Mouse (Mus musculus): ENCODE measurements around the gene Scg2.

The Scg2 gene

DNA sequence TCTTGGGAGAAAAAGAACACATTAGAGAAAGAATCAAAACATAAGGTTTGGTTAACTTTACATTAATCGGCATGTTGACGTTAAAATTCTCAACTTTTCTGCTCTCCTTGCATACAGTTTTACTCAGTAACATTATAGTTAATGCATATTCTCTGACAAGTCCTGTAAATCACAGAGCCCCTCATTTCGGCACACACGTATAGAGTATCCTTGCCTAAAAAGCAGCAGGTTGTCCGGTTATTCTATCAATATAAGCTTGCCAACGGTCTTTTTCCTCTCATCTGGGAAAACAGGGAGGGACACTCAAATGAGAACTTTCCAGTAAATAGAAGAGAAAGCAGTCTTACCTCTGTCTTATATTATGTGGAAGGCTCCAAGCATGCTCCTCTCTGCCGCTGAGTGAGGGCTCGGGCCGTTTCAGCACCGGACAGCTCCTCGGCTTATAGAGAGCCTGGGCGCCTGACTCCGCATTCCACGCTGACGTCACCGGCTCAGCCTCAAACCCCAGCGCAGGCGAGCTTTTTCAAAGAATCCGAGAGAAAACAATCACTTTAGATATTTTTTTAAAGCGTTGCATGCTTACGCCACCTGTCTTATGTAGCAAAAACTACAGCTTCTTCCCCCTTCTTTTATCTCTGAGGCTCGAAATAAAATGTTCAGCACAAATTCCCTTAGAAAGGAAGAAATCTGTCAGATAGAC is at the start of gene Scg2:
Gene Scg2, minus strand, starts transcription at position 512 of the 700 bp plus-strand sequence.
- DNase-seq: peak; percentile 93 to 95

DNA sequence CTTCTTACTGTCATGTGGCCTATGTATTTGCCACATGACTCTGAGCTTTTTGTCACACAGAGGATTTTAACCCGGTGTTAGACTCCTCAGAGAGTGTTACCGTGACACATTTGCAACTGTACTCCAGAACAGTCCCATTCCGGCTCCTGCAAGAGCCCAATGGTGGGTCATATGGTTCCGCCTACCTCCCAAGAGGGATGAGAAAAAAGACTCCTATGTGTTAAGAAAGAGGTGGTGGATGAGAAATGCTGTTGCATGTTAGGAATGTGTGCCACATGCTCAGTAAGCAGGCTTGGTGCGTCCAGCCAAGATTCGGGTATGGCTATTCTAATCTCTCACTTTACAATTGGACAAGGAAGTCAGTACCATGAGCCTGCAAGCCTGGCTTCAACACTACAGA is 45.6 kb upstream of the Scg2 start:
- no peak for DNase-seq

DNA sequence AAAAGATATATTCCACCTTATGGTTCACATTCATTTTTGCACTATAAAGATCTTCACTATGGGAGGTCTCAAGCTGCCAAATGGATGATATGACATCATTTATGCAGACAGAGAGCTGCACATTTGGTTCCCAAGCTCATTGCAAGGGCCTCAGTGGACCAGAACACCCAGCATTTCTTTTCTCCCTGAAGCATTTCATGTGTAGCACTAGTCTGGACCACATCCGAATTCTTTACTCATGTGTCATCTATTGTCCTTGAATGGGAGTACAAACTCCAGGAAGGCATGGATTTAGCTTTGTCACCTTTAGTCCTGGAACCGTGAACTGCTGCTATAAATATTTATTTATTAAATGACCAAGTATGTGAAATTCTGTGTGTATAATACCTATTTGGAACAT is 30.9 kb upstream of the Scg2 start:
- DNase-seq: no peak

DNA sequence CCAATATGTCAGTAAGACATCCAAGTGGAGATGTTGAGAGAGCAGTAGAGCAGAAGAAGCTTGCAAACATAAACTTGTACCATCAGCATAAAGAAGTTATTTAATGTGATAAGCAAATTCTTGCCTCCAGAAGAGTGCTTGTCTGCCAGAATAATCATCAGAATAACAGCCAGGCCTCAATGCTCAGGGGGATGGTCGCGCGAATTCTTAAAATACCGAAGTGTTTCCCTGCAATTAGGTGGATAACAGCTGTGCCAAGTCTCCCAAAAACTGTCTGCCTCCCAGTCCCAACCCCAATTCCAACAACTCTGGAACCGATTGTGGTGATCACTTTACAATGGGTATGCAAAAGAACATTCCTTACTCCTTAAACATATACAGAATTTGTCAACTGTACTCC is 30.0 kb upstream of the Scg2 start:
- no peak for DNase-seq

DNA sequence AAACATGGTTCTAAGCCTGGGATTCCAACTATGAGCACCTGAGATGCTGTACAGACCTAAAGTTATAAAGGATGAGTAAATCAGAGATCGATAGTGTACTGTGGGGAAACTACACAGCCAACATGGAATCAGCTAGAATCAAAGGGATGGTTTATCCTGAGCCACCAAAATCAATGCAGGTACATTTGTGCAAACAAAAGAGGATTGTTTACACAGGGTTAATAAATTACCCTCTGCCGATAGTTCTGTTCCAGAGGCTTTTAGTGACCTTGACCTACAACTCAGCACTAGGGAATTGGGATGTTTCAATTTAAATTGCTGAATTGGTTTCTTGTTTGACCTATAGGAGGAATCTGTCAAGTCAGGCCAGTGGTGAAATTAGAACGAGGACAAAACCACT is 26.7 kb upstream of the Scg2 start:
- DNase-seq: no peak

DNA sequence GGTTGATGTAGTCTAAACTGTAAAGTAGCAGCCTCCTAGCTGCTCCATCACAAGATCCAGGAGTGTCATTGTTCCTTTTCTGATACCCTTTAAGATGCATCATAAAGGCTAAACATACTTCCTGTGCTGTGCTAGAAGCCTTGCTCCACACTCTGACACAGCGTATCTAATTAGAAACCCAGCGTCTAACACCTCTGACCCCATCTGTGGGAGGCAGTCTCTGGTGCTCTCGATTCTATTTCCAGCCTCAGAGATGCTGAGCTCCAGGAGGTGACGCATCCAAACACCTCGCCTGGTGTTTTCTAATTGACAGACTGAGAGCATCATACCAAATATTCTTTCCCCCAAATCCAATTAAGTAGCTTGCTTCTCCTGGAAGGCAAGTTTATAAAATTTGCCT is 18.6 kb upstream of the Scg2 start:
- no peak for DNase-seq

DNA sequence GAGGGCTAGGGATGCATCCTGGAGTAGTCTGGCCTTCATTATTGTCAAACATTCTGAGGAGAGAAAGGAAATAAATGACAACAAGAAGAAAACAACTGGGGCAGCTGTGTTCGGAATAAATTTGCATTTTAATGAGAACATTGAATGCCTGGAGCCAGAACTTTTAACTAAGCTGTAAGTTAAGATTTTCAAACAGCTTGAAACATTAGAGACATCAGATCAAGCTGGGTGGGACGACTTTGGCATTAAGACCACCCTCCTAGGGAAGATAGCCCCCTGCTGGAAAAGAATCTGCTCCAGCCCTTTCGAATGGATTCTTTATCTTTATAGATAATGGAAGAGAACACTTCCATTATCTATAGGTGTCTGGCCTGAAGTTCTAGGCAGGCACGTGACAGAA is 14.2 kb upstream of the Scg2 start:
- no peak for DNase-seq

DNA sequence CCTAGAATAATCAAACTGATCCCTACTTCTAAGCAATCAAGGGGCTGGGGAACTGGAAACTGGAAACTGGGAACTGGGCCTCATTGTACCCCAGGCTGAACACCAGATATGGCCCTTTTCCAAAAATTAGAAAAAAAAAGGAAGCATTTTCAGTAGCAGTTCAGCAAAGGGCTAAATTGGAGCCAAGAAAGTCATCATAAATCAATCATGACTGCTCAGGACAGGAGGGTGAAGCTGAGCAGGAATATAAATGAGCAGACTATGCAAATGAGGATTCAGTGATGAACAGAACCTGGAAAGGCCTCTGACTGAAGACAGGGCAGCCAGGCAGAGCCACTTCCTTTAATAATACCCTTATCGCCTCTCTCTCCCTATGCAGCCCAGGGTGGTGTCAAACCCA is 12.4 kb upstream of the Scg2 start:
- DNase-seq: peak; percentile 47 to 57

DNA sequence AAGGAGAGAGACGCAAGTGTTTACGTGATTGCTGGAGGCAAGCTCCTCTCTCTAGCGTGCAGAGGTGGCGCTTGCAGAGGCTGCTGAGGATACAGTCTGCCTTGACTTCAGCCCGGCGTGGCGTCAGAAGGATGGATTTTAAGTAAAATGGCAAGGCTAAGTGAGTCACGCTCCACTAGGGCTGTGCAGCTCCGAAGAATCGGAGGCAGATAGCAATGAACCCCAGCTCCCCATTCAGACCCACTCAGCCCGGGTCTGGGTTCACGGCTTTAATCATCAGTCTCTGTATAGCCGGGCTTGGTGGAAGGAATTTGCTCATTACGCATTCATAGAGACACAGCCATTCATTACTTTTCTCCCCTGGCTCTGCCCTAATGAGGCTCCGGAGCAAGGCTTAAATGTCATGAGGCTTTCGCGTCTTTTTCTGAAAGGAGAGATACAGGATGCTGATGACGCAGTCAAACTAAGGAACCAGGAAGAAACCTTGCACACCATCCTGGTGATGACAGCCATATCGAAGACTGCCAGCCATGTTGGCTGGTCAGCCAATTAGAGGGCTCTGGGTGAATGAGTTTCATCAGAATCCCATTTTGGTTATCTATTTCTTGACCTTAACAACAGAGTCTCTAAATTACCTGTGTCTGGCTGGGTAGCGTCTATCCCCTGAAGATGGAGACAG is 10.6 kb upstream of the Scg2 start:
- DNase-seq: peak; percentile 48 to 56

DNA sequence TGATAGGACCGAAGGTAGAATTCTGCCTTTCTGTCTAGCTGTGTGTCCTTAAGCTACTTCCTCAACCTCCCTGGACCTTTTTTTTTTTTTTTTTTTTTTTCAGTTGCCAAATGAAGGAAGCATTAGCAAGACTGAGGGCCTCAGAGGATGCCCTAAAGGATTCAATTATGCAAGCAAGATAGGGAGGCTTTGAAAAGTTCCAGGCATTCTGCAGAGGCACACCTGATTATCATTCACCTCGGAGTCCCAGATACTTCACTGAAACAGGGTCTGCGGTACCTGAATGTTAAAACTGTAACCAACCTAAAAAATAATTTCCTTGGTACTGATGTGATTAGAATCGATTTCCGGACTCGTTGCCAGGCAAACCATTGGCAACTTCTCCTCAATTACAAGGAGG is 10.0 kb upstream of the Scg2 start:
- DNase-seq: no peak

DNA sequence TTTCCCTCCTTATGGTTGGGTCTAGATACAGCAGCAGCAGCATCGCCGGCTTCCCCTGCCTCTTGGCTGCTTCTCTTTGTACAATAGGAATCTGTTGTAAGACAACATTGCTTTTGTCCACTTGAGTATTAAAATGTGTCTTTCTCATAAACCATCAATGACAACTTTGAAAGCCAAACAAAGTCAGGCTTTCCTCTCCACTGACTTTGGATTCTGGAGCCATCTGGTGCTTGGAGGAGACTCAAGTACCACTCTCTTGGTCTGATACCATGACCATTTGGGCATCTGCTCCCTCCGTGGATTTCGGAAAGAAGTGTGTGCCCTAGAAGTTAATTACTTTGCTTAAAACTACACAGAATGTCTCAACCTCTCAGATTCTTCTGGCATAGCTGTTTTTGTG is 5.7 kb upstream of the Scg2 start:
- DNase-seq: peak; percentile 72 to 76

DNA sequence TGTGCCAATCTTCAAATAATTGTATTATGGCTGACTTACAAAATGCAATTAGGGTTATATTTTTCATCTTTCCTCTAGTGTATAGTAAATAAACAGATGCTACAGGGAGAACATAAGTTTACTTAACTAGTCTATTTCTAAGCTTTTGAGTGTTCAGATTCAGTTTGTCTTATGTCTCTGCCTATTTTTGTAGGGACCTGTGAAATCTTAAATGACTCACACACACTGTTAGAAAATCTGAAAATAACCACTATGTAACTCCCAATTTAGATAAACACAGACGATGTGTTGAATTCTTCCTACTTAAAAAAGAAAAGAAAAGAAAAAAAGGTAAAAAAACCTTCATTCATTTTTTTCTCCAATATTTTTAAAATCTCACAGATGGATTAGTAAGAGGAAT is 2.2 kb downstream of the Scg2 start:
- no peak for DNase-seq

DNA sequence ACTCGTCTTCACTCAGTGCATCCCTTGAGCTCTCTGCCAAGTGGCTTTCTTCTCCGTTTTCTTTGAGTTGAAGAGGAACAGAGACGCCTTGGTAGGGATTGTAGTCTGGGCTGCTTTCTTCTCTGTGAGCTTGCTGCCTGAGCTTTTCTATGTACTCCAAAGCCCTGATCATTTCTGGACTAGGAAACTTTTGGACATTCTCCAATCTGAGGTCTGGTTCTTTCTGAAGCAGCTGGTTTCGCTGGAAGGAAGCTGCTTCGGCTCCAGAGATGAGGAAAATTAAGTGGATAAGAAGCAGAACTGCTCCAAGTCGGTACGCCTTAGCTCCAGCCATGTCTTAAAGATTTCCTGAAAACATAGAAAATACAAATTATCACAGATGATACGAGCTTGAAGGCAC is 3.2 kb downstream of the Scg2 start:
- DNase-seq: peak; percentile 34 to 69

DNA sequence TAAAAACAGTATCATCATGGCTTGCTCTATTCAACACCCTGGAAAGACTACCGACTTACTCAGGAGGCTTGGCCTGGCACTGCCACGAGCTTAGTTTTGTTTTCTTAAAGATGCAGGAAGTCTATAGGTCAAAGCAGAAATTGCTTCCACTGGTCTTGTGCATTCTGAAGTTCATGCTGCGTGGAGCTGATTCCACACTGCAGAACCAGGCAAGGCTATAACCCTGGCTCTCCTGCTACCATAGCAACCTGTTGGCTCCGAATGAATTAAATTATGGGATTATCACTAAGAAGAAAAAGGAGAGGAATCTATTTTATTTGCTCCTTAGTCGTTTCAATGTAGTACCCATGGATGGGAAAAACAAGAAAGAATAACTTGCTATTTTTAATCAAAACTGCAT is 10.9 kb downstream of the Scg2 start:
- no peak for DNase-seq

DNA sequence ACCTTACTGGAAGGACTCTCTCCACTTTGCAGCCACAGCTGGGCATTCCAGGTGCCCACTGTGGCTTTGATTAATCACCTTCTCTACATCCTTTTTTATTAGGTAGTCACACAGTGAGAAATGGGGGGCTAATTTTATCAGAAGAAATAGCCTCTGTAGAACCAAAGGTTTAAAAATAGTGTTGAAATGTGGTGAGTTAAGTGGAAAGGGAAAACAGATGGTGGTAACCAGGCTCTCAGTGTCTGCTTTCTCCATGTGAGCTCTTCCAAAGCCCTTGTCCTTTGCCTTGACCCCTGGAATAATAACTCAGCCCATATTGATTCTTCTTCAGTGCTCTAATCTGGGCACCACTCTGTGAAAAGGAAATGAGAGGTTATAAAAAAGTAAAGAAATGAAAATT is 24.4 kb downstream of the Scg2 start:
- no peak for DNase-seq

DNA sequence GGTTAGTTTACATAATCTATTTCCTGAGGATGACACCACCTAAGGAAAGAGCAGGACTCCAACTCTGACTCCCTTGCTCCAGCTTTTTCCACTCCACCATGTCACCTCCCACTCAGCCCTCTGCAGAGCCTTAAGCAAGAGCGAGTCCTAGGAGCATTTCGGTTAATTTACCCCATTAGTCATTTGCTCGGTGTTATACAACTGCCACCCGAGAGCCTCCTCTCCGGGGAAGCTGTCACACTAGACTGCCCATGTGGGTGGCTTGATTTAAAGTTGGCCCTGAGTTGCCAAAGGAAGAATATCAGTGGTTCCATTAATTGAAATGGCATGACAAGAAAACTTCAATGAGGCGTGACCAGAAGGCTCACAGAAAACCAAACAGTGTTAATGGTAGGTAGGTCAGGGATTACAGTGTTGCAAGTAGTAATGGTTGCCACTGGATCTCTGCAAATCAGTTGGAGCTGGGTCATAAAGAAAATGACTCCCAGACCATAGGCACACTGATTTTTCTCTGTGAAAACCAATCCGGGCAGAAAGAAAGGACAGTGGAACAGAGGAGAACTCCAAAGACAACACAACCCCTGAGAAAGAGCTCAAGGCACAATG is 33.5 kb downstream of the Scg2 start:
- no peak for DNase-seq

DNA sequence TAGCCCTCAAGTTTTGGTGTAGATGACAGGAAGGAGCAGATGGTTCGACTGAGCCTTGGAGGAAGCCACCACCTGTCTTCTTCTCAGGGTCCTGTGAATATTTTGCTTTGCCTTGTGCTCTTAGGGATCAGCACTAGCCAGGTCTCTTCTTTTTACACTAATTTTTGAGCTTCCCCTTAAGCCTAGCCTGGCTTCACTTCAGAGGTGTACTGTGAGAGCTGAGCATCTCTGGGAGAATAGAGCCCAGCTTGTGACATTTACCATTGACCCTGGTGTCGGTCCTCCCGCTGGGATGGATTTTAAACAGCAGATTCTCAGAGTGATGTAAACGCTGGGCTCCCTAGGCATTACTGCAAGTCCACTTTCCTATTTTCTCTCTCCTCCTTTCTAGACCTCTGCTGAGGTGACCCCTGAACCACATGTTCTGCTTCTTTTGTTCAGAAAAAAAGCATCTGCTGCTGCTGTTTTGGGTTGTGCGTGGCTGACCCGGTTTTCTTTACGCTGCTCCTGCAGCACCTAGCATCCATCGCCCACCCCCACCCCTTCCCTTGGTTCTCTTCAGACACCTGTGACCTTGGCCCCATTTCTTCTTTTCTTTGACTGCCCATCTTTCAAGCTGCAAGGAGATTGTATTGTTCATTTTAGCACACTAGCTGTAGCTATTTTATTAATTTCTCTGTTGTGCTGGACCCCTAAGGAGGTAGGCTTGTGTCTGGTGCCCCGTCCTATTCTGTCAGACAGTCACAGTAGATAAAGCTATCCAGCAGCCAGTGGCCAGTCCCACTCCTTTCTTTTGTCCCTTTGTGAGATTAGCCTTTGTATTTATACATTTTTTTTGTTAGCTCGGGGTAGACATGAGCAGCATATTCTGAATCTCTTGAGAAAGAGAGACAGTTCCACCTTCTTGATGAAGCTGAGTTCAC is 38.6 kb downstream of the Scg2 start:
- DNase-seq: peak; percentile 13 to 20

DNA sequence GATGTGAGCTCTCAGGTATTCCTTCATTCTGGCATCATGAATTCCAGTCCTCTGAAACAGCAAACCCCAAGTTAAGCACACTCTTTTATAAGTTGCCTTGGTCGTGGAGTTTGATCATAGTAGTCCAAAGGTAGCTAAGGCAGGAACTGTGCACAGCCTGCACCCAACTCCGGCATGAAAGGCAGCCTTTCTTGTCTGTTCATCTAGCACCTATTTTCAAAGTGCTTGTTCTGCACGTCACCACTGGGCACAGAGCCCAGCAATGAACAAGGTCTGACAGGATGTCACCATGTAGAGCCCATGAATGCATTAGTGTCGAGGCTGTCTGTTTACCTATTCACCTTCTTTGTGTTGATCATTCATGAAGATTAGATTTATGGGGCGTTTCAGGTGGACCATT is 39.6 kb downstream of the Scg2 start:
- DNase-seq: peak; percentile 46 to 51

All from cerebellum, postnatal 10 days (tissue).